Mouse (Mus musculus): ENCODE measurements around the gene 3110009E18Rik. TPM values are rescaled to one million over a fixed set of nuclear protein-coding genes. Genes with fewer than 3 reads are reported as not detected.

The 3110009E18Rik gene
- polyA plus RNA-seq, 1 experiment from 2014 or later, result 14.6 TPM

GRCm38 (mm10) chr1:120171819-120172521 lies 51.0 kb downstream of the 3110009E18Rik start:
- no peaks in the 10 kb centered on the region for H3K36me3 ChIP-seq (ENCODE audit: control insufficient read depth, insufficient read depth, low read length)
- peak; percentile 47 for ATAC-seq (ENCODE audit: low read depth)
- no peaks in the 10 kb centered on the region for H3K9me3 ChIP-seq (ENCODE audit: control insufficient read depth, low read length)
- peak; percentile 48 for DNase-seq (ENCODE audit: low spot score)
- no peak overlapping the region for H3K27ac ChIP-seq (replicated peaks; ENCODE audit: low read depth, low read length)
- 53% methylated on average over 5 of the region's 5 CpGs for WGBS
- H3K4me1 ChIP-seq (ENCODE audit: control insufficient read depth, insufficient read depth, low read length), result no peaks in the 10 kb centered on the region
- no peak overlapping the region for H3K4me2 ChIP-seq (ENCODE audit: low read depth, low read length)
- no peak overlapping the region for H3K9ac ChIP-seq (ENCODE audit: low read depth, low read length)
- no peak overlapping the region for H3K4me3 ChIP-seq (ENCODE audit: low read depth, low read length)
- H3K27me3 ChIP-seq (replicated peaks; ENCODE audit: control insufficient read depth, insufficient read depth, low read length), result no peaks in the 10 kb centered on the region

- H3K27ac ChIP-seq (replicated peaks; ENCODE audit: low read depth, low read length), result no peak overlapping the region
- WGBS, result 79% methylated on average over 4 of the region's 4 CpGs
- H3K27me3 ChIP-seq (replicated peaks; ENCODE audit: control insufficient read depth, insufficient read depth, low read length), result no peaks in the 10 kb centered on the region
- no peaks in the 10 kb centered on the region for H3K36me3 ChIP-seq (ENCODE audit: control insufficient read depth, insufficient read depth, low read length)
- no peak overlapping the region for H3K9ac ChIP-seq (ENCODE audit: low read depth, low read length)
- H3K4me1 ChIP-seq (ENCODE audit: control insufficient read depth, insufficient read depth, low read length), result no peaks in the 10 kb centered on the region
- DNase-seq (ENCODE audit: low spot score), result no peak
- H3K9me3 ChIP-seq (ENCODE audit: control insufficient read depth, low read length), result no peaks in the 10 kb centered on the region
- H3K4me3 ChIP-seq (ENCODE audit: low read depth, low read length), result no peak overlapping the region
- no peak for ATAC-seq (ENCODE audit: low read depth)
- no peak overlapping the region for H3K4me2 ChIP-seq (ENCODE audit: low read depth, low read length)
Observed at GRCm38 (mm10) chr1:120174991-120175390, 54.0 kb downstream of the 3110009E18Rik start.

GRCm38 (mm10) chr1:120176313-120176712 lies 55.3 kb downstream of the 3110009E18Rik start:
- ATAC-seq (ENCODE audit: low read depth) (no peak), DNase-seq (ENCODE audit: low spot score) (peak; percentile 19)
- no peak overlapping the region for H3K27ac ChIP-seq (replicated peaks; ENCODE audit: low read depth, low read length)
- no peaks in the 10 kb centered on the region for H3K4me1 ChIP-seq (ENCODE audit: control insufficient read depth, insufficient read depth, low read length)
- H3K4me2 ChIP-seq (ENCODE audit: low read depth, low read length), result no peak overlapping the region
- no peak overlapping the region for H3K4me3 ChIP-seq (ENCODE audit: low read depth, low read length)
- WGBS, result 34% methylated on average over 14 of the region's 14 CpGs
- no peaks in the 10 kb centered on the region for H3K9me3 ChIP-seq (ENCODE audit: control insufficient read depth, low read length)
- H3K9ac ChIP-seq (ENCODE audit: low read depth, low read length), result no peak overlapping the region
- no peaks in the 10 kb centered on the region for H3K36me3 ChIP-seq (ENCODE audit: control insufficient read depth, insufficient read depth, low read length)
- H3K27me3 ChIP-seq (replicated peaks; ENCODE audit: control insufficient read depth, insufficient read depth, low read length), result no peaks in the 10 kb centered on the region

- Histone ChIP-seq H3K9ac (ENCODE audit: low read depth, low read length) (no peak overlapping the region), H3K27ac (replicated peaks; ENCODE audit: low read depth, low read length) (no peak overlapping the region), H3K9me3 (ENCODE audit: control insufficient read depth, low read length) (no peaks in the 10 kb centered on the region), H3K4me2 (ENCODE audit: low read depth, low read length) (no peak overlapping the region), H3K27me3 (replicated peaks; ENCODE audit: control insufficient read depth, insufficient read depth, low read length) (no peaks in the 10 kb centered on the region), H3K4me3 (ENCODE audit: low read depth, low read length) (no peak overlapping the region), H3K4me1 (ENCODE audit: control insufficient read depth, insufficient read depth, low read length) (no peaks in the 10 kb centered on the region), H3K36me3 (ENCODE audit: control insufficient read depth, insufficient read depth, low read length) (no peaks in the 10 kb centered on the region)
- ATAC-seq (ENCODE audit: low read depth), result no peak
- DNase-seq (ENCODE audit: low spot score), result no peak
- 90% methylated on average over 8 of the region's 8 CpGs for WGBS
Observed at GRCm38 (mm10) chr1:120177141-120177540, 56.2 kb downstream of the 3110009E18Rik start.

- Histone ChIP-seq H3K4me1 (ENCODE audit: control insufficient read depth, insufficient read depth, low read length) (no peaks in the 10 kb centered on the region), H3K4me2 (ENCODE audit: low read depth, low read length) (no peak overlapping the region), H3K27ac (replicated peaks; ENCODE audit: low read depth, low read length) (no peak overlapping the region), H3K4me3 (ENCODE audit: low read depth, low read length) (no peak overlapping the region), H3K36me3 (ENCODE audit: control insufficient read depth, insufficient read depth, low read length) (no peaks in the 10 kb centered on the region), H3K9me3 (ENCODE audit: control insufficient read depth, low read length) (no peaks in the 10 kb centered on the region), H3K27me3 (replicated peaks; ENCODE audit: control insufficient read depth, insufficient read depth, low read length) (no peaks in the 10 kb centered on the region), H3K9ac (ENCODE audit: low read depth, low read length) (no peak overlapping the region)
- 26% methylated on average over 6 of the region's 6 CpGs for WGBS
- no peak for DNase-seq (ENCODE audit: low spot score)
- no peak for ATAC-seq (ENCODE audit: low read depth)
Observed at GRCm38 (mm10) chr1:120186204-120186603, 65.2 kb downstream of the 3110009E18Rik start.

GRCm38 (mm10) chr1:120186655-120187054 lies 65.7 kb downstream of the 3110009E18Rik start:
- Histone ChIP-seq H3K9ac (ENCODE audit: low read depth, low read length) (no peak overlapping the region), H3K36me3 (ENCODE audit: control insufficient read depth, insufficient read depth, low read length) (no peaks in the 10 kb centered on the region), H3K4me2 (ENCODE audit: low read depth, low read length) (no peak overlapping the region), H3K4me3 (ENCODE audit: low read depth, low read length) (no peak overlapping the region), H3K27me3 (replicated peaks; ENCODE audit: control insufficient read depth, insufficient read depth, low read length) (no peaks in the 10 kb centered on the region), H3K9me3 (ENCODE audit: control insufficient read depth, low read length) (no peaks in the 10 kb centered on the region), H3K4me1 (ENCODE audit: control insufficient read depth, insufficient read depth, low read length) (no peaks in the 10 kb centered on the region), H3K27ac (replicated peaks; ENCODE audit: low read depth, low read length) (no peak overlapping the region)
- no peak for ATAC-seq (ENCODE audit: low read depth)
- WGBS, result 53% methylated on average over 9 of the region's 9 CpGs
- DNase-seq (ENCODE audit: low spot score), result no peak

- DNase-seq (ENCODE audit: low spot score), result no peak
- no peaks in the 10 kb centered on the region for H3K4me1 ChIP-seq (ENCODE audit: control insufficient read depth, insufficient read depth, low read length)
- no peaks in the 10 kb centered on the region for H3K36me3 ChIP-seq (ENCODE audit: control insufficient read depth, insufficient read depth, low read length)
- H3K9me3 ChIP-seq (ENCODE audit: control insufficient read depth, low read length), result no peaks in the 10 kb centered on the region
- 55% methylated on average over 7 of the region's 7 CpGs for WGBS
- H3K27me3 ChIP-seq (replicated peaks; ENCODE audit: control insufficient read depth, insufficient read depth, low read length), result no peaks in the 10 kb centered on the region
- H3K9ac ChIP-seq (ENCODE audit: low read depth, low read length), result no peak overlapping the region
- H3K27ac ChIP-seq (replicated peaks; ENCODE audit: low read depth, low read length), result no peak overlapping the region
- no peak overlapping the region for H3K4me3 ChIP-seq (ENCODE audit: low read depth, low read length)
- no peak overlapping the region for H3K4me2 ChIP-seq (ENCODE audit: low read depth, low read length)
- no peak for ATAC-seq (ENCODE audit: low read depth)
Observed at GRCm38 (mm10) chr1:120187059-120187458, 66.1 kb downstream of the 3110009E18Rik start.

- ATAC-seq (ENCODE audit: low read depth), result no peak
- Histone ChIP-seq H3K4me2 (ENCODE audit: low read depth, low read length) (no peak overlapping the region), H3K9ac (ENCODE audit: low read depth, low read length) (no peak overlapping the region), H3K9me3 (ENCODE audit: control insufficient read depth, low read length) (no peaks in the 10 kb centered on the region), H3K36me3 (ENCODE audit: control insufficient read depth, insufficient read depth, low read length) (no peaks in the 10 kb centered on the region), H3K27me3 (replicated peaks; ENCODE audit: control insufficient read depth, insufficient read depth, low read length) (no peaks in the 10 kb centered on the region), H3K4me3 (ENCODE audit: low read depth, low read length) (no peak overlapping the region), H3K27ac (replicated peaks; ENCODE audit: low read depth, low read length) (no peak overlapping the region), H3K4me1 (ENCODE audit: control insufficient read depth, insufficient read depth, low read length) (no peaks in the 10 kb centered on the region)
- no peak for DNase-seq (ENCODE audit: low spot score)
- 87% methylated on average over 6 of the region's 6 CpGs for WGBS
Observed at GRCm38 (mm10) chr1:120189206-120189605, 68.2 kb downstream of the 3110009E18Rik start.

- 90% methylated on average over 2 of the region's 2 CpGs for WGBS
- Histone ChIP-seq H3K4me3 (ENCODE audit: low read depth, low read length) (no peak overlapping the region), H3K27ac (replicated peaks; ENCODE audit: low read depth, low read length) (no peak overlapping the region), H3K4me2 (ENCODE audit: low read depth, low read length) (no peak overlapping the region), H3K4me1 (ENCODE audit: control insufficient read depth, insufficient read depth, low read length) (no peaks in the 10 kb centered on the region), H3K27me3 (replicated peaks; ENCODE audit: control insufficient read depth, insufficient read depth, low read length) (no peaks in the 10 kb centered on the region), H3K9ac (ENCODE audit: low read depth, low read length) (no peak overlapping the region), H3K36me3 (ENCODE audit: control insufficient read depth, insufficient read depth, low read length) (no peaks in the 10 kb centered on the region), H3K9me3 (ENCODE audit: control insufficient read depth, low read length) (no peaks in the 10 kb centered on the region)
- ATAC-seq (ENCODE audit: low read depth) (no peak), DNase-seq (ENCODE audit: low spot score) (no peak)
Observed at GRCm38 (mm10) chr1:120190300-120190699, 69.3 kb downstream of the 3110009E18Rik start.

Data from embryonic facial prominence, embryonic 14.5 days (tissue).